Mouse (Mus musculus): ENCODE results near the gene Pnrc1.
"Not testable (repeated sequence)": the region's sequence is repeated elsewhere in the genome, so short reads cannot be mapped to it uniquely, and the experiment has no call there.

Pnrc1 gene

GRCm38 (mm10) chr4:33290002-33290401 is at the start of gene Pnrc1:
Gene Pnrc1, minus strand, starts transcription at chr4:33290163.
- DNase-seq = no peak

GRCm38 (mm10) chr4:33337999-33338398 is 48.0 kb upstream of the Pnrc1 start:
- DNase-seq = no peak

GRCm38 (mm10) chr4:33332956-33333455 is 43.0 kb upstream of the Pnrc1 start:
- no peak for DNase-seq

- no peak for DNase-seq
Observed at GRCm38 (mm10) chr4:33331147-33331546, 41.2 kb upstream of the Pnrc1 start.

- DNase-seq = peak; percentile 33
Observed at GRCm38 (mm10) chr4:33315840-33316239, 25.9 kb upstream of the Pnrc1 start.

GRCm38 (mm10) chr4:33314150-33314549 is 24.2 kb upstream of the Pnrc1 start:
- not testable (repeated sequence) for DNase-seq

- no peak for DNase-seq
Observed at GRCm38 (mm10) chr4:33310840-33311437, 21.0 kb upstream of the Pnrc1 start.

- DNase-seq = peak; percentile 99
Observed at GRCm38 (mm10) chr4:33309764-33310757, 20.1 kb upstream of the Pnrc1 start, which contains the start of gene Rngtt. Gene Rngtt, plus strand, starts transcription at chr4:33310311.

- peak; percentile 38 for DNase-seq
Observed at GRCm38 (mm10) chr4:33307146-33307545, 17.2 kb upstream of the Pnrc1 start.

- no peak for DNase-seq
Observed at GRCm38 (mm10) chr4:33303057-33303456, 13.1 kb upstream of the Pnrc1 start.

GRCm38 (mm10) chr4:33300891-33301665 is 11.1 kb upstream of the Pnrc1 start:
- DNase-seq = not testable (repeated sequence)

- peak; percentile 79 for DNase-seq
Observed at GRCm38 (mm10) chr4:33292409-33293370, 2.7 kb upstream of the Pnrc1 start.

- DNase-seq = peak; percentile 30
Observed at GRCm38 (mm10) chr4:33290878-33291277, 915 bp upstream of the Pnrc1 start.

- DNase-seq = no peak
Observed at GRCm38 (mm10) chr4:33289106-33289650, 785 bp downstream of the Pnrc1 start.

- no peak for DNase-seq
Observed at GRCm38 (mm10) chr4:33285448-33285847, 4.5 kb downstream of the Pnrc1 start.

- DNase-seq = no peak
Observed at GRCm38 (mm10) chr4:33284083-33284880, 5.7 kb downstream of the Pnrc1 start.

GRCm38 (mm10) chr4:33281891-33282685 is 7.9 kb downstream of the Pnrc1 start:
- no peak for DNase-seq

- no peak for DNase-seq
Observed at GRCm38 (mm10) chr4:33273437-33273836, 16.5 kb downstream of the Pnrc1 start.

Measured in thymus, postnatal 14 days (tissue).